Mouse (Mus musculus): ENCODE results near the gene Ttyh3.

GRCm38 (mm10) chr5:140648519-140649100 is at the start of gene Ttyh3:
- TF ChIP-seq CTCF (IDR thresholded peaks at IDR 0.05; ENCODE audit: control insufficient read depth, insufficient read depth, insufficient read length), result no peak
- TF ChIP-seq USF1 (IDR thresholded peaks at IDR 0.05; ENCODE audit: low read depth), result no peak
